Mouse (Mus musculus) T-helper 1 cell (primary cell): Measurements from ENCODE around the gene Efcab2.

Source experiments
- in situ Hi-C: fragments of 300-600 bp; cut with MboI, MseI; formaldehyde crosslinking; loops from one replicate; pipeline ENCODE4 v1.15.1; 2025; ENCODE audit warnings: high pct_unique_total_duplicates

The Efcab2 gene

DNA sequence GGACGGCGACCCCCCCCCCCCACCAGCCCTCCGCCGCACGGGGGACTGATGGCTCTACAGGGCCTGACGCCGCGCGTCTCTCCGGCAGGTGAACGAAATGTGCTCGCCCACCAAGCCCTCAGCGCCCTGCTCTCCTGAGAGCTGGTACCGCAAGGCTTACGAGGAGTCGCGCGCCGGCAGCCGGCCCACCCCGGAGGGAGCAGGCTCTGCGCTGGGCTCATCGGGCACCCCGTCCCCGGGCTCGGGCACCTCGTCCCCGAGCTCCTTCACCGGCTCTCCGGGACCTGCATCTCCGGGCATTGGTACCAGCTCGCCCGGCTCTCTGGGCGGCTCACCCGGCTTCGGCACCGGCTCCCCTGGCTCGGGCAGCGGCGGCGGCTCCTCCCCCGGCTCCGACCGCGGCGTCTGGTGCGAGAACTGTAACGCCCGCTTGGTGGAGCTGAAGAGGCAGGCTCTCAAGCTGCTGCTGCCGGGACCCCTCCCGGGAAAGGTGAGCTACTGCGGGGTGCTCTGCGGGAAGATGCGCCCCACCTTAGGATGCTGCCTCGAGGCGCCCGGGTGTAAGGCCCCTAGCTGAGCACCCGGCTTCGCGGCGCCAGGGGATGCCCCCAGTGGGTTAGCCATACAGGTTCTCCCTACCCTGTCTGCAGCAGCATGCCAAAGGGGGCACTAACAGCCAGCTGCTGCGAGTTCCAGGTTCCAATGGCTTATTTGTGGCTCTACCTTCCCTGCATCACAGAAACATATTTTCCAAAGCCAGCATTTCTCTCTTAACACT lies 124.6 kb downstream of the Efcab2 start:
- in situ Hi-C loops, result no loop called here
